Mouse (Mus musculus) layer of hippocampus, postnatal 14 days (tissue): ENCODE measurements around the gene St3gal3. TPM values are rescaled to one million over a fixed set of nuclear protein-coding genes. Genes with fewer than 3 reads are reported as not detected.

ENCODE experiments used
- DNase-seq, 2 experiments: peaks; one replicate each; pipeline ENCODE4 v3.0.0; 2021 to 2022; ENCODE audit warnings: low spot score in 2 of 2, mixed read lengths in 1 of 2
- total RNA-seq, 2 experiments: library from RNA; stranded (reverse); gene quantifications; 2 replicates each; pipeline ENCODE4 v1.2.3; 2021

The St3gal3 gene
- total RNA-seq, 2 experiments from 2014 or later, result 40.7 to 43.0 TPM

DNA sequence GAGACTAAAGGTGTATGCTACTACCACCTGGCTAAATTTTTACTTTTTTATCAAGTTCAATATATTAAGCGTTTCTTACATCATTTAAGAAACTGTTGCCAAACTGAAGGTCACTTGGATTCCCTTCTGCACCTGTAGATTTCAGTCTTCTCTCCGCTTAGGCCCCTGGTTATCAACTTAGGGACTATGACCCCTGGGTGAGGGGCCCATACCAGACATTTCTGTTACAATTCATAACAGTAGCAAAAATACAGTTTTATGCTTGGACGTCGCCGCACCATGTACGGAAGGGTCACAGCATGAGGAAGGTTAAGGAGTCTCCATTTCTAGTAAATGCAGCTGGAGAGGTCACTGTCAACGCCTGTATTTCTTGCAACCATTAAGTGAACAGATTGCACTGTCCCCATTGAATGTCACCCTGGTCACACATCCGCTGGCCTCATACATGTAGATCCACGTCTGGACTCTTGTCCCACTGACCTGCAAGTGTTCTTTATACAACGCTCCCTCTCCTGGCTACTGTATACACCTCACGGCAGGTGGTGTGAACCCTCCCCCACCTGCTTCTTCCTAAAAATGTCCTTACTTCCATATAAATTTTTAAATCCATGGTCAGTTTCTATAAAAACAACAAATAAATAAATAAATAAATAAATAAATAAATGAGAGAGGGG lies 41.8 kb downstream of the St3gal3 start:
- DNase-seq, result no peak

DNA sequence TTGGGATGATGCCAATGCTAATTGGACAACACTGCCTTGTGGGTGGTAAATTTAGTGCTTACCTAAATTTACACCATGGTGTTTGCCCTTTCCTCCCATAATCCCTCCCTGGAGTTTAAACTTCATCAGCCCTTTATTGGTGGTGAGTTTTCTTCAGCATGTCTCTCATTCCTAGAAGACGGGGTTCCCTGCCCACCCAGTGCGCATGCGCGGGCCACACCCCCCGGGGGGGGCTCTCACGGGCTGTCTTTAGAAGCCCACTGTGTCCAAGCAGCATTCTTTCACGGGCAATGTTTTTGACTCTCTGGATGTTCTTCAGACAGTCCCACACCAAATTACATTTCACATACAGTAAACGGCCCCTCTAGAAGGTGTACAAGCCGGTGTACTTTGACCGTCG lies 44.3 kb downstream of the St3gal3 start:
- no peak for DNase-seq

DNA sequence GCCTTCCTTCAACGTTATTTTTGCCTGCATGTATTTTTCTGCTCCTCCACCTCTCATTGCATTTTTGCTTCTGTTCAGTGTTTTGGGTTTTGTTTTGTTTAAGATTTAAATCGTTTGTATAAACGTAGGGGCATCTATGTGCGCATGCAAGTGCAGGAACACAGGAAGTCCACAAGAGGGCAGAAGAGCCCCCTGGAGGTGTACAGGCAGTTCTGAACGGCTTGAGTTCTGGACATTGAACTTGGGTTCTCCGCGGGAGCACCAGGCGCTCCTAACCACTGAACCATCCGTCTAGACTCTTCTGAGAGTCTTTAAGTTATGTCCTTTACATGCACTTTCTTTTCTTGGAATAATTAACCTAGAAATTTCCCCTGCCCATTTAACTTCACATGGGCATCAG lies 44.8 kb downstream of the St3gal3 start:
- DNase-seq, result peak in 1 of 2 experiments; percentile 47

GRCm38 (mm10) chr4:118088771-118089170 lies 45.9 kb downstream of the St3gal3 start:
- no peak for DNase-seq

GRCm38 (mm10) chr4:118085025-118085424 lies 49.7 kb downstream of the St3gal3 start:
- no peak for DNase-seq

DNA sequence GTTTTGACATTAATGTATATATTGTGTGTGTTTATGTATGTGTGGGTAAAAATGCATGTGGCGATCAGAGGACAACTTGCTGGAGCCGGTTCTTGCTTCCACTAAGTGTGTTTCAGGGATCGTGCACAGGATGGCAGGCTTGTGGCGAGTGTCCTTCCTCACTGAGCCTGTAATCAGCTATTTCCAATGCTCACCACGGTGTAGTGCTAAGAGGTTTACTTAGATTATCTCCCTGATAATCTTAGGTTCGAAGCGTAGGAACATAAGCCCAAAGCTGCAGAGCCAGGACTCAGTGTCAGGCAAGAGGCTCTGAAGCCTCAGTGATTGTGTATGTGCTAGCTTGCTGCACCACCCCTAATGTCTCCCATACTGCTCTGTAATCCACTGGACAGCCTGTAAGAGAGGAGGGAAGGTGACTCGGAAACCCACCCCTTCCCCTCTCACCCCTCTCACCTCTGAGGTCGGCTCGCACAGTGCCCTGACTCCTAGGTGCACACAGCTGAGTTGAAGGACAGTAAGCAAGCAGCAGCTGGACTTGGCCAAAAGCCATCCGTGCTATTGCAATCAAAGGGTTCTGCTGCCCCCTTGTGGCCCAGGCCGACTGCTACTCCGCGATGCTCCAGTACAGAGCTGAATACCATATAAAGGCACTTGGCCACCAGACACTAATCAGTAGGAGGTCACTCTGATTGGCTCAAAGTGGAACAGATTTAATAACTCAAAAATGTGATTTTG lies 51.3 kb downstream of the St3gal3 start:
- peak; percentile 95 for DNase-seq

DNA sequence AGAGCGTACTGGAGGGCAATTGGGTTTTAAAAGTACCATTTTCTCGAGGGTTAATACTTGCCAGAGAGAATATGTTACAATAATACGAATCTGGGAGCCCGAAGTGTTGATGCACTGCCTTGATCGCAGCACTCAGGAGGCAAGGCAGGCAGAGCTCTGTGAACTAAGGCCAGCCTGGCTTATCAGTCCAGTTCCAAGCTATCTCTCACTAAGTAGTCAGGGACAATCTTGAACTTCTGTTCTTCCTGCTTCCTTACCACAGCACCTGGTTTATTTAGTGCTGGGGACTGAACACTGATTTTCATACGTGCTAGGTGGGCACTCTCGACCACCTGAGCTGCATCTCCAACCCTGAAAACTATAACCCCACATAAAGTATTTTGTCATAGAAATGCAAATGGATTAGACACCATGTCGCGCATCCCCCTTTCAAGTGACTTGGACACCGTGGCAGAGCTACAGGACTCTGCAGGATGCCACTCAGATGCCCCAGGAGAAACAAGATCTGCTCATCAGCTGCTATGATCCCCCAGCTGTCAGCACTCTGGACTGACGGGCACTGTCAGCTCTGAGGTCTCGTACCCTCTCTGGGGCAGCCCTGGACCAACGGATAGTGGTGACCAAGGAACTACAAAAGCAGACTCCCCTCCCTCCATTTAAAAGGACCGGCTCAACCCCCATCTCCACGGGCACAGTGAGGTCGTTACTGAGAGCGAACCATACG lies 52.9 kb downstream of the St3gal3 start:
- DNase-seq, result no peak

DNA sequence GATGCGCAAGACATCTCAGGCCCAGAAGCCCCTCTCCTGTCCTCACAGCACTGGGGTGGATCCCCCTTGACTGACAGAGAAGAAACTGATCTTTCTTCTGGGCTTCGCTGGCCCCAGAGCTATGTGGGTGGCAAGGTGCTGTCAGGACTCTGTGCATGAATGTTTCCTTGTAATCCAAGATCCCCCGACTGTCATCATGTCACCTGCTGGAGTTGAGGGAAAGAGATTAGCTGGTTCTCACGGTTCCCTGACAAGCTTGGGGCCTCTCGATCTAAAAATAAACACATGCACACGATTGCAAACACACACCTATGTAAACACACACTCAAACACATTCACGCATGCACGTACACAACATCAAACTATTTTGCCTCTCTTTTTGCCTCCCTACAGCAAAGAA lies 54.2 kb downstream of the St3gal3 start:
- no peak for DNase-seq

DNA sequence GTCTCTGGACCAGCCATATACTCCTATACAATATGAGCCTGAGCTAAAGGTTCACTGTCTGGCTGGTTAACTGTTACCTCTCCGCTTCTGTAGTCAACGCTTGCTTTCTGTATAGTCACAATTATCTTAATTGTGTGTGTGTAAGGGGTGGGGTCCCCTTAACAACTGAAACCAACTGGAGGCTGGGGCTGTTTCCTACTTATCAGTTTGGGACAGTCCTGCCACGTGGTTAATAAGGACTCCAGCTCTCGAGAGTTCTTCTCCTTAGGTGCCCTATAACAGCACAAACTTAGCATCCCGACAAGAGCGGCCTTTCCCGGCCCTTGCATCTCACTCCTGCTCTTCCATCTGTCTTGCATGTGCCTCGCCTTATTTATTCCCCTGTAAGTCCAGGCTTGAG lies 55.5 kb downstream of the St3gal3 start:
- DNase-seq, result no peak

DNA sequence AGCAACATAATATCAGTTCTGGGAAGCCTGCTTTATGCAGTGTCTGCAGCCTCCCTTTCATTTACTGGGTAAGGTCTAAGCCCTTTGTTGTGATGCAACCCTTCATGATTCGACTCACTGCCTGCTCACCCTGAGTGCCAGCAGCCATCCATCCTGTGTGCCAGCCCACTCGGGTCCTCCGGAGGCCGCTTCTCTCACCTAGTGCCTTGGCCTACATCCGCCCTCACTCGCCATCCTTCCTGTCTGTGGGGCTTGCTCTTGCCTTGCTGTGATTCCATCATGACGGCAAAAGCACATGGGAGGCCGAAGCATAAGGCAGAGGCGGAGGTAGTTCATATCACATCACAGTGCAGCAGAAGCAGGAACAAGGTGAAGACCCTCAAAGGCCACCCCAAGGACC lies 56.1 kb downstream of the St3gal3 start:
- no peak for DNase-seq

DNA sequence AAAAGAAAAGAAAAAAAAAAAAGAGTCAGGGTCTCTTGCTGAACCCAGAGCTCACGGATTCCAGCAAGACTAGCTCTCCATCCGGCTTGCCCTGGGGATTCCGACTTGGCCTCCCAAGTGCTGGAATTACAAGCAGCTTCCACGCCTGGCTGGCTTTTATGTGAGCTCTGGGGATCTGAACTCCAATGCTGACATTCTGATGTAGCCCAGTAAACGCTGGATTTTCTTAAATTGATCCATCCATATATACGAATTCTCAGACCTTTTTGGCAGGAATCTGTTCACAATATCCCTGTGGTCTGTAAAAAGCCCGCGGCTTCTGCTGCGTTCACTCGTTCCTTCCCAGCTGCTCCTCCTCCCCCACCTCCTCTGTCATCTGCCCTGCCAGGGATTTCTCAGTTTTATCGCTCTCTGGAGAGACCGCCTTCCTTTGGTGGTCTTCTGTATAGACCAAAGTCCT lies 57.4 kb downstream of the St3gal3 start:
- no peak for DNase-seq

- DNase-seq, result no peak
Measured at GRCm38 (mm10) chr4:118076648-118077047, 58.1 kb downstream of the St3gal3 start.

- DNase-seq, result no peak
Measured at GRCm38 (mm10) chr4:118075343-118075742, 59.4 kb downstream of the St3gal3 start.

DNA sequence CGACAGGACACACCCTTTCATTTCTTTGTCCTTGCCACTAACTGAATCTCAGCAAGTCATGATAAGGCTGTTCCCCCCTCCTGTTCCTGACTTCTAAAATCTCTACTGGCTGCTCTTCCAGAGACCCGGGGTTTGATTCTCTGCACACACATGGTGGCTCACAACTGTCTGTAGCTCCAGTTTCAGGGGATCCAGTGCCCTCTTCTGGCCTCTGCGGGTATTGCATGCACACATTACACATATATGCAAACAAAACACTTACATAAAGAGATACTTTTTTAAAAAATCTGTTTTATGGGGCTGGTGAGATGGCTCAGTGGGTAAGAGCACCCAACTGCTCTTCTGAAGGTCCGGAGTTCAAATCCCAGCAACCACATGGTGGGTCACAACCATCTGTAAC lies 60.5 kb downstream of the St3gal3 start:
- DNase-seq, result no peak

GRCm38 (mm10) chr4:118073128-118073527 lies 61.6 kb downstream of the St3gal3 start:
- no peak for DNase-seq

DNA sequence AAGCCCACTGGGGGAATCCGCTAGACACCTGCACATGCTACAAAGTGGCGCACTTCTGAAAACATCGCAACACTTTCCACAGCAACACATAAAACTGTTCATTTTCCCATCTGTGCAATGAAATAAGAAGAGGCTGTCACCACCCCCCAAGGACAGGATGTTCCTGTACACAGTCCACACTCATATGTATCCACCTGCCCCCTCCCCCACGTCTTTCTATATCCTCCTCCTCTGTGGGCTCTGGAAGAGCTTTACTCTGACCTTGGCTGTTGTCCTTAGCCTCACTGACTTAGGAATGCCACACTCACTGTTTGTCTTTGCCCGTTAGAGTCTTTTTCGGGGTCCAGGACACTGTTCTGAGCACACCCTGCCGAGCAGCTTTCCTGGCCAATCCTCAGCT lies 62.8 kb downstream of the St3gal3 start:
- DNase-seq, result no peak

GRCm38 (mm10) chr4:118070255-118071234 lies 64.2 kb downstream of the St3gal3 start:
- DNase-seq, result no peak

GRCm38 (mm10) chr4:118061809-118062463 lies 72.8 kb downstream of the St3gal3 start:
- no peak for DNase-seq

- DNase-seq, result no peak
Measured at GRCm38 (mm10) chr4:118060915-118061530, 73.7 kb downstream of the St3gal3 start.
